Mouse (Mus musculus) ES-E14 (cell line): ENCODE results near the gene Ric8b.

ENCODE experiments used
- CHD2 ChIP-seq: IDR thresholded peaks from 2 replicates; pipeline ENCODE4 v1.6.1; 2014; ENCODE audit warnings: mild to moderate bottlenecking, low read depth, low read length, inconsistent platforms
- HCFC1 ChIP-seq: IDR thresholded peaks from 2 replicates; pipeline ENCODE4 v1.6.1; 2012; ENCODE audit warnings: low read length, inconsistent platforms, borderline replicate concordance; ENCODE audit not compliant: insufficient read depth
- MAFK ChIP-seq: IDR thresholded peaks from 2 replicates; pipeline ENCODE4 v1.6.1; 2014; ENCODE audit warnings: mild to moderate bottlenecking, low read depth, low read length, inconsistent platforms; ENCODE audit not compliant: insufficient read depth
- ZC3H11A ChIP-seq: IDR thresholded peaks from 2 replicates; pipeline ENCODE4 v1.6.1; 2012; ENCODE audit warnings: low read depth, mild to moderate bottlenecking, inconsistent platforms, low read length, borderline replicate concordance
- ZNF384 ChIP-seq: IDR thresholded peaks from 2 replicates; pipeline ENCODE4 v1.6.1; 2012; ENCODE audit warnings: low read depth, low read length, inconsistent platforms

DNA sequence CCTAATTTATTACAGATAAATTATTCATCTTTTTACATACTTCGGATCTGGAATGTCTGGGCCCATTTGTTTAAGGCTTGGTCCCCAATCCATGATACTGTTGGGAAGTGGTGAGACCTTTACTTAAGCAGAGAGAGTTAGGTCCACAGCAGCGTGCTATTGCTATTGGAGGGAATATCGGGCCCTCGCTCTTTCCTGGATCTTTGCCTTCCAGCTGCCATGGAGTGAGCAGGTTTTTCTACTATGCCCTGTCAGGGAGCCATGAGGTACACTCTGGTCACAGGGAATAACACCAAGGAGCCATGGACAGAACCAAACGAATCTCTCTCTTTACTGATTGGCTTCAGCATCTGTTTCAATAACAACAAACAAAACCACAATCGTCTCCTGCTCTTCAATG is 1.9 kb upstream of the Ric8b start:
- no peak for TF ChIP-seq CHD2
- TF ChIP-seq HCFC1 = no peak
- no peak for TF ChIP-seq ZC3H11A
- no peak for TF ChIP-seq MAFK
- no peak for TF ChIP-seq ZNF384
